Mouse (Mus musculus) erythroblast, embryonic 14.5 days (primary cell): ENCODE results near the gene Oaz1.

Source experiments
- GATA1 ChIP-seq: IDR thresholded peaks from 2 replicates; pipeline ENCODE4 v1.6.1; 2012; ENCODE audit warnings: low read length, inconsistent platforms, mixed read lengths
- TAL1 ChIP-seq: IDR thresholded peaks from 3 replicates; pipeline ENCODE4 v1.6.1; 2012; ENCODE audit warnings: low read length, inconsistent platforms, mixed read lengths

GRCm38 (mm10) chr10:80802204-80802912, 24.1 kb upstream of the Oaz1 start:
- TF ChIP-seq GATA1 = no peak
- no peak for TF ChIP-seq TAL1
